Mouse (Mus musculus): ENCODE measurements around the gene Ppp2r5c.

- TF ChIP-seq CTCF (IDR thresholded peaks at IDR 0.05; ENCODE audit: low read depth, low read length) (no peak), POLR2A (IDR thresholded peaks at IDR 0.05; ENCODE audit: extremely low read depth, insufficient read depth, low read length) (no peak)
Measured at GRCm38 (mm10) chr12:110590804-110591259, 143.9 kb downstream of the Ppp2r5c start.
